Comparison of ENCODE assay signal across 9 mouse cellular contexts in the genomic region with DNA sequence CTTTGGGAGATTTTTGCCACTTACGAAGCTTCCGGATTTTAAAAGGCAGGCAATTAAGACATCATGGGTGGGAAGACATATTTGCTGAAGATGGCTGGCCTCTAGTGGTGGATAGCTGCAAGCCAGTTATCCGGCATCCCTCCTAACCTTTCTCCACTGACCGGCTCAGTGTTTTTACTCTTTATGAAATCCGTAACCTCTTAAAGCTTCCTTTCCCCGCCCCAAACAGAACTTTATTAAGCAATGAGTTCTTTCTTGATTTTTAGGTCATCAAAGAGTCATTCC. TPM values are rescaled to one million over a fixed set of nuclear protein-coding genes. Genes with fewer than 3 reads are reported as not detected.
DNase-seq lines count a peak whose midpoint lies in the region; ATAC-seq and TF ChIP-seq lines count a peak whose summit lies in the region.
"Had no signal": no experiment of that assay in that cellular context is flagged by ENCODE, and none has a peak within 500 bp of the region (broad histone marks: within the 10 kb centered on the region; RNA-seq: fewer than 3 reads in every experiment).

No protein-coding gene starts in this region.

- no peaks in the 10 kb centered on the region for H3K36me3 ChIP-seq in heart, adult 2 months (ENCODE audit: control insufficient read depth, insufficient read depth, low read length)
- no peaks in the 10 kb centered on the region for H3K36me3 ChIP-seq in heart, embryonic 15.5 days

- TF ChIP-seq CTCF in heart, adult 2 months (IDR thresholded peaks at IDR 0.05) = peak; percentile 91

- TF ChIP-seq EP300 in heart, adult 2 months (IDR thresholded peaks at IDR 0.05; ENCODE audit: insufficient read depth, low read depth, low read length) = no peak

- 33% methylated on average over 6 of the region's 6 CpGs for WGBS in heart, adult 2 months
- 44% methylated on average over 6 of the region's 6 CpGs for WGBS in heart, embryonic 15.5 days

- H3K9me3 ChIP-seq in heart, embryonic 15.5 days (replicated peaks) = no peaks in the 10 kb centered on the region

- intact Hi-C loops in heart, adult 2 months (cut with DNase I) = loop anchor here (1.0 kb wide), 1 partner anchor 34 kb away; a partner anchor contains a TSS

- H3K27ac ChIP-seq in heart, adult 2 months = peak overlapping the region; percentile 61
- no peak overlapping the region for H3K27ac ChIP-seq in heart, embryonic 15.5 days

- H3K9ac ChIP-seq in heart, adult 2 months (ENCODE audit: low read depth, low read length) = no peak overlapping the region
- no peak overlapping the region for H3K9ac ChIP-seq in heart, embryonic 15.5 days

- H3K4me2 ChIP-seq in heart, embryonic 15.5 days = peak overlapping the region; percentile 14; the same call in 1 of the 2 replicates

- no peak for ATAC-seq in heart, embryonic 15.5 days (replicated peaks; ENCODE audit: insufficient number of reproducible peaks, insufficient read depth, low FRiP score, low read depth)

- TF ChIP-seq POLR2A in heart, adult 2 months (IDR thresholded peaks at IDR 0.05; ENCODE audit: insufficient read depth, low read depth, low read length) = no peak

- DNase-seq in heart, adult 2 months = no peak
- no peak for DNase-seq in heart, adult 11 months
- DNase-seq in ovary, postnatal 36 days (ENCODE audit: low spot score) = peak; percentile 19
- no peak for DNase-seq in ovary, postnatal 14 days (ENCODE audit: low spot score)
- DNase-seq in skeletal muscle tissue, adult 2 months (ENCODE audit: low read depth, low spot score) = peak; percentile 58
- DNase-seq in spleen, postnatal 10 days (ENCODE audit: low spot score in 2 of 2) = no peak
- no peak for DNase-seq in right cerebral cortex, postnatal 14 days

- H3K4me1 ChIP-seq in heart, adult 2 months (ENCODE audit: control insufficient read depth, insufficient read depth, low read length) = peaks cover 4% of the 10 kb centered on the region
- peaks cover 7% of the 10 kb centered on the region; the same call in 1 of the 2 replicates for H3K4me1 ChIP-seq in heart, embryonic 15.5 days (replicated peaks)

- H3K4me3 ChIP-seq in heart, adult 2 months = peak overlapping the region; percentile 31; the same call in 1 of the 2 replicates
- H3K4me3 ChIP-seq in heart, embryonic 15.5 days = no peak overlapping the region
- H3K4me3 ChIP-seq: erythroblast, embryonic 14.5 days had no signal

- no peaks in the 10 kb centered on the region for H3K79me2 ChIP-seq in heart, adult 2 months (replicated peaks; ENCODE audit: control insufficient read depth, insufficient read depth, low read length)

- H3K27me3 ChIP-seq in heart, adult 2 months (ENCODE audit: control insufficient read depth, insufficient read depth, low read length) = no peaks in the 10 kb centered on the region
- no peaks in the 10 kb centered on the region for H3K27me3 ChIP-seq in heart, embryonic 15.5 days

RNA-seq across cellular contexts. Expression of a gene that starts 17.0 kb away (rescaled TPM):
- total RNA-seq in heart, adult 2 months (2021) = 1 to 10 TPM; 2.3 to 2.5 TPM
- 5.0 and 5.5 TPM in 2 replicates for polyA plus RNA-seq in heart, adult 2 months (2012; rRNA removed)
- polyA plus RNA-seq in heart, embryonic 15.5 days (2015; fragmentation: Nextera tagmentation; extraction: Ambion mirVana) = 10.4 and 12.6 TPM in 2 replicates

RNA-seq across cellular contexts. Expression of a gene that starts 17.1 kb away (rescaled TPM):
- total RNA-seq in heart, adult 2 months (2021) = under 1 TPM in 1 of 2 experiments, not detected in 1; 0.23 TPM
- 0.41 and 0.73 TPM in 2 replicates for polyA plus RNA-seq in heart, adult 2 months (2012; rRNA removed)
- polyA plus RNA-seq in heart, embryonic 15.5 days (2015; fragmentation: Nextera tagmentation; extraction: Ambion mirVana) = not detected in 2 replicates
- polyA plus RNA-seq: erythroblast, embryonic 14.5 days had no signal

RNA-seq across cellular contexts. Expression of a gene that starts 21.1 kb away (rescaled TPM):
- 10 to 100 TPM; 18.2 to 21.3 TPM for total RNA-seq in heart, adult 2 months (2021)
- polyA plus RNA-seq in heart, adult 2 months (2012; rRNA removed) = 15.1 and 21.4 TPM in 2 replicates
- 13.3 and 16.1 TPM in 2 replicates for polyA plus RNA-seq in heart, embryonic 15.5 days (2015; fragmentation: Nextera tagmentation; extraction: Ambion mirVana)

RNA-seq across cellular contexts. Expression of a gene that starts 23.8 kb away (rescaled TPM):
- total RNA-seq in heart, adult 2 months (2021) = 1 to 10 TPM; 1.6 to 2.3 TPM
- 0.85 and 1.4 TPM in 2 replicates for polyA plus RNA-seq in heart, adult 2 months (2012; rRNA removed)
- polyA plus RNA-seq in heart, embryonic 15.5 days (2015; fragmentation: Nextera tagmentation; extraction: Ambion mirVana) = 0.44 and 0.80 TPM in 2 replicates
- polyA plus RNA-seq: erythroblast, embryonic 14.5 days had no signal

RNA-seq across cellular contexts. Expression of a gene that starts 33.4 kb away (rescaled TPM):
- under 1 TPM; 0.20 to 0.42 TPM for total RNA-seq in heart, adult 2 months (2021)
- not detected in 2 replicates for polyA plus RNA-seq in heart, adult 2 months (2012; rRNA removed)
- 0.25 TPM in 1 of 2 replicates, not detected in the other for polyA plus RNA-seq in heart, embryonic 15.5 days (2015; fragmentation: Nextera tagmentation; extraction: Ambion mirVana)
- polyA plus RNA-seq: erythroblast, embryonic 14.5 days had no signal

Comparison
In these comparisons a context has a peak if more than half of its experiments do, and no peak if none do; other contexts are left out.
1. DNase-seq: peak in ovary, postnatal 36 days (single experiment) and skeletal muscle tissue, adult 2 months (single experiment); none in heart, adult 2 months (0 of 2), heart, adult 11 months (single experiment), ovary, postnatal 14 days (single experiment), spleen, postnatal 10 days (0 of 2) and right cerebral cortex, postnatal 14 days (single experiment).